Mouse (Mus musculus): ENCODE results near the gene Uggt2. TPM values are rescaled to one million over a fixed set of nuclear protein-coding genes. Genes with fewer than 3 reads are reported as not detected.

Uggt2 gene
- polyA plus RNA-seq, 1 experiment, result 34.1 TPM

- Histone ChIP-seq H3K27ac (ENCODE audit: insufficient read depth, low read length) (no peak overlapping the region), H3K4me1 (ENCODE audit: control insufficient read depth, insufficient read depth, low read length) (no peaks in the 10 kb centered on the region), H3K4me3 (ENCODE audit: insufficient read depth, low read length) (no peak overlapping the region)
- TF ChIP-seq POLR2A (IDR thresholded peaks at IDR 0.05; ENCODE audit: low read depth, low read length) (no peak), CTCF (IDR thresholded peaks at IDR 0.05; ENCODE audit: borderline replicate concordance, insufficient read depth, low read length) (no peak)
Observed at GRCm38 (mm10) chr14:119112558-119112957, 13.3 kb upstream of the Uggt2 start.

- TF ChIP-seq POLR2A (IDR thresholded peaks at IDR 0.05; ENCODE audit: low read depth, low read length) (no peak), CTCF (IDR thresholded peaks at IDR 0.05; ENCODE audit: borderline replicate concordance, insufficient read depth, low read length) (0 out of 2 replicates have a peak, but pooled peaks have one; percentile 9)
- Histone ChIP-seq H3K4me3 (ENCODE audit: insufficient read depth, low read length) (no peak overlapping the region), H3K4me1 (ENCODE audit: control insufficient read depth, insufficient read depth, low read length) (no peaks in the 10 kb centered on the region), H3K27ac (ENCODE audit: insufficient read depth, low read length) (no peak overlapping the region)
Observed at GRCm38 (mm10) chr14:119109776-119110218, 10.6 kb upstream of the Uggt2 start.

- Histone ChIP-seq H3K4me3 (ENCODE audit: insufficient read depth, low read length) (no peak overlapping the region), H3K27ac (ENCODE audit: insufficient read depth, low read length) (no peak overlapping the region), H3K4me1 (ENCODE audit: control insufficient read depth, insufficient read depth, low read length) (no peaks in the 10 kb centered on the region)
- TF ChIP-seq CTCF (IDR thresholded peaks at IDR 0.05; ENCODE audit: borderline replicate concordance, insufficient read depth, low read length), result no peak
- no peak for TF ChIP-seq POLR2A (IDR thresholded peaks at IDR 0.05; ENCODE audit: low read depth, low read length)
Observed at GRCm38 (mm10) chr14:119108776-119109301, 9.6 kb upstream of the Uggt2 start.

- Histone ChIP-seq H3K27ac (ENCODE audit: insufficient read depth, low read length) (no peak overlapping the region), H3K4me3 (ENCODE audit: insufficient read depth, low read length) (no peak overlapping the region), H3K4me1 (ENCODE audit: control insufficient read depth, insufficient read depth, low read length) (no peaks in the 10 kb centered on the region)
- TF ChIP-seq CTCF (IDR thresholded peaks at IDR 0.05; ENCODE audit: borderline replicate concordance, insufficient read depth, low read length) (no peak), POLR2A (IDR thresholded peaks at IDR 0.05; ENCODE audit: low read depth, low read length) (no peak)
Observed at GRCm38 (mm10) chr14:119107591-119107990, 8.4 kb upstream of the Uggt2 start.

- Histone ChIP-seq H3K27ac (ENCODE audit: insufficient read depth, low read length) (no peak overlapping the region), H3K4me1 (ENCODE audit: control insufficient read depth, insufficient read depth, low read length) (no peaks in the 10 kb centered on the region), H3K4me3 (ENCODE audit: insufficient read depth, low read length) (peak overlapping the region; percentile 62)
- TF ChIP-seq POLR2A (IDR thresholded peaks at IDR 0.05; ENCODE audit: low read depth, low read length), result no peak
- TF ChIP-seq CTCF (IDR thresholded peaks at IDR 0.05; ENCODE audit: borderline replicate concordance, insufficient read depth, low read length), result no peak
Observed at GRCm38 (mm10) chr14:119099570-119099891, 301 bp upstream of the Uggt2 start.

GRCm38 (mm10) chr14:119061811-119062210, 37.4 kb downstream of the Uggt2 start:
- no peak overlapping the region for H3K27ac ChIP-seq (ENCODE audit: insufficient read depth, low read length)
- no peak for TF ChIP-seq CTCF (IDR thresholded peaks at IDR 0.05; ENCODE audit: borderline replicate concordance, insufficient read depth, low read length)
- no peak for TF ChIP-seq POLR2A (IDR thresholded peaks at IDR 0.05; ENCODE audit: low read depth, low read length)

GRCm38 (mm10) chr14:119060682-119061081, 38.5 kb downstream of the Uggt2 start:
- H3K27ac ChIP-seq (ENCODE audit: insufficient read depth, low read length), result no peak overlapping the region
- no peak overlapping the region for H3K4me3 ChIP-seq (ENCODE audit: insufficient read depth, low read length)
- H3K4me1 ChIP-seq (ENCODE audit: control insufficient read depth, insufficient read depth, low read length), result no peaks in the 10 kb centered on the region
- TF ChIP-seq POLR2A (IDR thresholded peaks at IDR 0.05; ENCODE audit: low read depth, low read length), result no peak
- no peak for TF ChIP-seq CTCF (IDR thresholded peaks at IDR 0.05; ENCODE audit: borderline replicate concordance, insufficient read depth, low read length)

More at GRCm38 (mm10) chr14:119061811-119062210, 37.4 kb downstream of the Uggt2 start:
- Histone ChIP-seq H3K4me1 (ENCODE audit: control insufficient read depth, insufficient read depth, low read length) (no peaks in the 10 kb centered on the region), H3K4me3 (ENCODE audit: insufficient read depth, low read length) (no peak overlapping the region)

- no peak overlapping the region for H3K4me3 ChIP-seq (ENCODE audit: insufficient read depth, low read length)
- H3K27ac ChIP-seq (ENCODE audit: insufficient read depth, low read length), result no peak overlapping the region
- no peaks in the 10 kb centered on the region for H3K4me1 ChIP-seq (ENCODE audit: control insufficient read depth, insufficient read depth, low read length)
- no peak for TF ChIP-seq POLR2A (IDR thresholded peaks at IDR 0.05; ENCODE audit: low read depth, low read length)
- TF ChIP-seq CTCF (IDR thresholded peaks at IDR 0.05; ENCODE audit: borderline replicate concordance, insufficient read depth, low read length), result no peak
Observed at GRCm38 (mm10) chr14:119057014-119057413, 42.2 kb downstream of the Uggt2 start.

GRCm38 (mm10) chr14:119052969-119053368, 46.3 kb downstream of the Uggt2 start:
- Histone ChIP-seq H3K4me3 (ENCODE audit: insufficient read depth, low read length) (no peak overlapping the region), H3K4me1 (ENCODE audit: control insufficient read depth, insufficient read depth, low read length) (no peaks in the 10 kb centered on the region), H3K27ac (ENCODE audit: insufficient read depth, low read length) (no peak overlapping the region)
- TF ChIP-seq CTCF (IDR thresholded peaks at IDR 0.05; ENCODE audit: borderline replicate concordance, insufficient read depth, low read length), result no peak
- TF ChIP-seq POLR2A (IDR thresholded peaks at IDR 0.05; ENCODE audit: low read depth, low read length), result no peak

GRCm38 (mm10) chr14:119052361-119052760, 46.9 kb downstream of the Uggt2 start:
- Histone ChIP-seq H3K4me1 (ENCODE audit: control insufficient read depth, insufficient read depth, low read length) (no peaks in the 10 kb centered on the region), H3K4me3 (ENCODE audit: insufficient read depth, low read length) (no peak overlapping the region), H3K27ac (ENCODE audit: insufficient read depth, low read length) (no peak overlapping the region)
- no peak for TF ChIP-seq POLR2A (IDR thresholded peaks at IDR 0.05; ENCODE audit: low read depth, low read length)
- no peak for TF ChIP-seq CTCF (IDR thresholded peaks at IDR 0.05; ENCODE audit: borderline replicate concordance, insufficient read depth, low read length)
